Mouse (Mus musculus) frontal cortex, adult (tissue): ENCODE measurements around the gene Kcnip3.

Source experiments
- ATAC-seq: cut with Nextera tagmentation; 2 replicates; pipeline ENCODE4 v1.9.2; 2017; ENCODE audit warnings: mild to moderate bottlenecking, moderate library complexity, mixed read lengths; ENCODE audit not compliant: low TSS enrichment

Kcnip3 gene

GRCm38 (mm10) chr2:127522006-127522441, at the start of gene Kcnip3:
TSS of gene Kcnip3 (minus strand) at chr2:127522094.
- peak; percentile 58 for ATAC-seq

GRCm38 (mm10) chr2:127559070-127559966, 37.4 kb upstream of the Kcnip3 start:
- ATAC-seq: peak; percentile 98

GRCm38 (mm10) chr2:127551078-127551477, 29.2 kb upstream of the Kcnip3 start:
- ATAC-seq: peak; percentile 96

- ATAC-seq: no peak
Measured at GRCm38 (mm10) chr2:127550446-127550845, 28.6 kb upstream of the Kcnip3 start.

- peak; percentile 20; the same call in 1 of the 2 replicates for ATAC-seq
Measured at GRCm38 (mm10) chr2:127549711-127550110, 27.8 kb upstream of the Kcnip3 start.

- no peak for ATAC-seq
Measured at GRCm38 (mm10) chr2:127548342-127549074, 26.6 kb upstream of the Kcnip3 start.

- no peak for ATAC-seq
Measured at GRCm38 (mm10) chr2:127541697-127542096, 19.8 kb upstream of the Kcnip3 start.

GRCm38 (mm10) chr2:127541185-127541584, 19.3 kb upstream of the Kcnip3 start, which contains the start of gene Prom2:
TSS of gene Prom2 (minus strand) at chr2:127541467.
- no peak for ATAC-seq

- ATAC-seq: no peak
Measured at GRCm38 (mm10) chr2:127539494-127539893, 17.6 kb upstream of the Kcnip3 start.

GRCm38 (mm10) chr2:127537548-127537947, 15.7 kb upstream of the Kcnip3 start:
- peak; percentile 84 for ATAC-seq

- ATAC-seq: peak; percentile 82
Measured at GRCm38 (mm10) chr2:127535363-127535762, 13.5 kb upstream of the Kcnip3 start.

GRCm38 (mm10) chr2:127532379-127532778, 10.5 kb upstream of the Kcnip3 start:
- no peak for ATAC-seq

GRCm38 (mm10) chr2:127531592-127531991, 9.7 kb upstream of the Kcnip3 start:
- no peak for ATAC-seq

GRCm38 (mm10) chr2:127530418-127530817, 8.5 kb upstream of the Kcnip3 start:
- ATAC-seq: no peak

- ATAC-seq: no peak
Measured at GRCm38 (mm10) chr2:127525004-127525775, 3.3 kb upstream of the Kcnip3 start.

- ATAC-seq: no peak
Measured at GRCm38 (mm10) chr2:127523950-127524729, 2.2 kb upstream of the Kcnip3 start.

- ATAC-seq: peak; percentile 44
Measured at GRCm38 (mm10) chr2:127521172-127522005, 505 bp downstream of the Kcnip3 start.

- no peak for ATAC-seq
Measured at GRCm38 (mm10) chr2:127520123-127520522, 1.8 kb downstream of the Kcnip3 start.

- no peak for ATAC-seq
Measured at GRCm38 (mm10) chr2:127519308-127519707, 2.6 kb downstream of the Kcnip3 start.

GRCm38 (mm10) chr2:127518831-127519230, 3.1 kb downstream of the Kcnip3 start:
- no peak for ATAC-seq
